Mouse (Mus musculus) central nervous system, embryonic 18 days (tissue): ENCODE measurements around the gene Gpsm3. TPM values are rescaled to one million over a fixed set of nuclear protein-coding genes. Genes with fewer than 3 reads are reported as not detected.

Experiments used
- polyA plus RNA-seq: library from polyadenylated mRNA; depleted of rRNA; stranded (reverse); fragments of >200 nt; gene quantifications from 2 replicates; pipeline ENCODE4 v1.2.3, GENCODE M21; 2012; rRNA removed

Gene Gpsm3
- 1.9 and 2.2 TPM in 2 replicates for polyA plus RNA-seq

GRCm38 (mm10) chr17:34589681-34590101 lies at the start of gene Gpsm3:
Gene Gpsm3, plus strand, starts transcription at chr17:34589806.

GRCm38 (mm10) chr17:34564003-34564421 lies 25.6 kb upstream of the Gpsm3 start, which contains the start of gene Notch4:
Gene Notch4, plus strand, starts transcription at chr17:34564268.

DNA sequence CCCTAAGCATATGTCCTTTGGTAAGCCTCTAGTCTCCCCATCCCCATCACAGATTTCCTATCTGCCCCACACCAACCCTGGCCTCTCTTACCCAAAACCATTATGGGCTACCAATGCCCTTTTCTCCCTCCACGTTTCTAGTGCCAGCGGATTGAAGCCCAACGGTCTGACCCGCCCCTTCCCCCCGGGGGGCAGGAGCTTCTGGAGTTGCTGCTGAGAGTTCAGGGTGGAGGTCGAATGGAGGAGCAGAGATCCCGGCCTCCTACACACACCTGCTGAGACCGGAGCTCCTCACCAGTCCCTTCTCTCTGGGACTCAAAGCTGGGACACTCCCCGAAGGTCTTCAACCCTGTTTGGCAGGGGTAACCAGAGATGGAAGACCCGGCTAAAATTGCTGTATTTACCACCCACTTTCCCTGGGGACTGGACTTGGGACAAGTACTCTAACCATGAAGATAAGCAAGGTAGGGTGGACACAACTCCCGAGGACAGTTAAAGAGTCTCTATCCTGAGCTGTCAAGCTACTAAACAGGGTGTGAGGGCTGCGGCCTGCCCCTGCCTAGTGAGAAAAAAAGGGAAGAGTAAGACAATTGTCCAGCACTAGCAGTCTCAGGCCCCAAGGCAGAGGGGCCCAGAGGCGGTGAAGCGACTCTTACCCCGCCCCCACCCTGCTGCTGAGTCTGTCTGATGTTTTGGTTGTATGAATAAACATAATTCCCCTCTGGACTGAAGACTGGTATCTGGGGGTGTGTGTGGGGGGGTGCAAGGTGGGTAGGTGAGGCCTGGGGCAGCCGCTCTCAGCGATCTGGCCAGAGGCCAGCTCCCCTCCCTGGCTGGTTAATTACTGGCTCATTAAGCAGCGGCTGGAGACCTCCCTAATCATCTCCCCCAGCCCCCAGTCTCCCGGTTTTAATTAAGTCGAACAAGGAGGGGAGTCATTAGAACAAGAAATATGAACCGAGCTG lies 1.7 kb downstream of the Gpsm3 start, which contains the start of gene Pbx2:
Gene Pbx2, plus strand, starts transcription at position 238 of the 965 bp plus-strand sequence.

DNA sequence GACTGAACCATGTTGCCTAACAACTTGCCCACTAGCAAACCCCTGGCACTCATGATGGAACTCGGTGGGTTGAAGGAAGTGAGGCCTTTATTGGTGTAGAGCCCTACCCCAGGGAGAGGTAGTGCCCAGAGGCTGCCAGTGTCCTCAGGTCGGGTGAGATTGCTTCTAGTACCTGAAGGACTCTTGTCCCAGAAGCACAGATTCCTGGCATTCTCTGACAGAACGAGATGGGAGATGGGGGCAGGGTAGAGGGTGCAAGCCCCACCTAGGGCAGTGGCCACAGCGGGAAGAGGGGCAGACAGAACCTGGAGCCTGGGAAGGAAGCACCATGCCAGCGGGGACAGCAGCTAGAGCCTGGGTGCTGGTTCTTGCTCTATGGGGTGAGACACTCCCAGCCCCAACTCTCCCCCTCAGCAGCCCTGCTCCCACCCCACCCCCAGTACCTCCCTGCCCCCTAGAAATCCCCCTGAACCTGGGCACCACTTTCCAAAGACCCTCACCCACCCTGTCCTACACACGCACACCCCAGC lies 8.0 kb downstream of the Gpsm3 start, which contains the start of gene Ager:
Gene Ager, plus strand, starts transcription at position 297 of the 530 bp plus-strand sequence.

DNA sequence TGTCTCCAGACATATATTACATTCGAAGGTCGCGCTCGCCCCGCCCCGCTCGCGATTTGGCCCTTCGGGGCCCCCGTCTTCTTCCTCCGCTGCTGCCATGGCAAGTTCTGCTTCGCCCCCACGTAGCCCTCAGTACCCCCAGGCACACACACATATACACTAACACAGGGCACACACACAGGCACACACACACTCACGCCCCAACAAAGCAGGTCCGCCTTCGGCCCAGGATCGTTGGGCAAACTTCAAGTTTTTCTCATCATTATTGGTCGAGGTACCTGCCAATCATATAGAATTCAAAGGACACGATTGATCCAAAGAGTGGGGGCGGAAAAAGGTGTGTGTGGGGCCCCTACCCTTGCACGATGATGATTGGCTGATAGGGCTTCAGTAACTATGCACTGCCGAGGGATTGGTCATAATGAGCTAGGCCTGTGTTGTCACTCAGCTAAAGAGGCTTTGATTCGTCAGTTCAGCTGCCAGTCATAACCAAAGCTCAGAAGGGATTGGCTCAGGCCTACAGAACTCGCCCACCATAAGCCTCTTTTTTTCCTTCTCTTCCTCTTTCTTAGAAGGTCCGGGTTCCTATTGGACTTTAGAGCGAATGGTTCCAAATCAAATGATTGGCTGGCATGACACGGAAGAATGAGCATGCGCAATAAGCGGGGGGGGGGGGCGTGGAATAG lies 13.9 kb downstream of the Gpsm3 start, which contains the start of gene Rnf5:
Gene Rnf5, minus strand, starts transcription at position 316 of the 686 bp plus-strand sequence.

GRCm38 (mm10) chr17:34604061-34604508 lies 14.5 kb downstream of the Gpsm3 start, which contains the start of gene Agpat1:
Gene Agpat1, plus strand, starts transcription at chr17:34604262.

GRCm38 (mm10) chr17:34615871-34616270 lies 26.3 kb downstream of the Gpsm3 start, which contains the start of gene Egfl8:
Gene Egfl8, minus strand, starts transcription at chr17:34615971.

GRCm38 (mm10) chr17:34627943-34628643 lies 38.5 kb downstream of the Gpsm3 start, which contains the start of gene Ppt2:
Gene Ppt2, minus strand, starts transcription at chr17:34628510.

DNA sequence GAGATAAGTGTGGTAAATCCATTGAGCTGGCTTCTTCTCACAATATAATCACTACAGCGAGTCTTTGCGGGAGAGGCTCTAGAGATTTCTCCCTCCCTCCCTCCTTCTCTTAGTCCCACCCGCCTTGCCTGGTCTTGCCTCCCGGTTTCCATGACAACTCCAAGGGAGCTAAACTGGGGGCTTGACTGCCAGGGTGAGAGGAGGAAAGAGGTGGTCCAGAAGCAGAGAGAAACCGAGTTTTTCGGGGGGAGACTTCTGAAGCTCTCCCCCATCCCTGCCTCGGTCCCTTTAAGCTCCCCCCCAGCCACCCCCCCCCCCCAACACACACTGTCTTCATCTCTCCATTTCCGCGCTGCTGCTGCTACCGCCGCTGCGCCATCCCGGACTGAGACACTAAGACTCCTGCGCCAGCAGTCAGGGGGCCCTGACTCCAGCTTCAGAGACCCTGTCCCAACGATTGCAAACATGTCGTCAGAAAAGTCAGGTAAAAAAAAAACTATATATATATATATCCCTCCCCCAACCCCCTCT lies 39.7 kb downstream of the Gpsm3 start, which contains the start of gene Prrt1:
Gene Prrt1, plus strand, starts transcription at position 313 of the 531 bp plus-strand sequence.

Other genes starting within 250 kb of the Gpsm3 start
- gene Btnl2, start 235.0 kb upstream of the Gpsm3 start, polyA plus RNA-seq = not detected in 2 replicates
- gene Btnl1, start 212.7 kb upstream of the Gpsm3 start, polyA plus RNA-seq = not detected in 2 replicates
- gene BC051142, start 191.0 kb upstream of the Gpsm3 start, polyA plus RNA-seq = 7.7 and 11.5 TPM in 2 replicates
- not detected in 2 replicates for gene Btnl4, start 112.5 kb upstream of the Gpsm3 start, polyA plus RNA-seq
- gene Btnl6, start 72.5 kb upstream of the Gpsm3 start, polyA plus RNA-seq = not detected in 2 replicates
- 6.4 and 8.1 TPM in 2 replicates for gene Notch4, start 25.5 kb upstream of the Gpsm3 start, polyA plus RNA-seq
- 66.5 and 66.7 TPM in 2 replicates for gene Pbx2, start 1.5 kb downstream of the Gpsm3 start, polyA plus RNA-seq
- 3.8 and 4.2 TPM in 2 replicates for gene Ager, start 8.1 kb downstream of the Gpsm3 start, polyA plus RNA-seq
- gene Rnf5, start 13.9 kb downstream of the Gpsm3 start, polyA plus RNA-seq = 199 and 200 TPM in 2 replicates
- 209 and 219 TPM in 2 replicates for gene Agpat1, start 14.5 kb downstream of the Gpsm3 start, polyA plus RNA-seq
- 5.5 and 12.4 TPM in 2 replicates for gene Egfl8, start 26.2 kb downstream of the Gpsm3 start, polyA plus RNA-seq
- 22.4 and 24.5 TPM in 2 replicates for gene Ppt2, start 38.7 kb downstream of the Gpsm3 start, polyA plus RNA-seq
- gene Prrt1, start 39.7 kb downstream of the Gpsm3 start, polyA plus RNA-seq = 66.0 and 82.7 TPM in 2 replicates
- 5.0 and 5.4 TPM in 2 replicates for gene Fkbpl, start 55.0 kb downstream of the Gpsm3 start, polyA plus RNA-seq
- gene Atf6b, start 57.3 kb downstream of the Gpsm3 start, polyA plus RNA-seq = 95.0 and 101 TPM in 2 replicates
- gene Tnxb, start 80.7 kb downstream of the Gpsm3 start, polyA plus RNA-seq = 1.2 and 1.4 TPM in 2 replicates
- gene C4b, start 154.1 kb downstream of the Gpsm3 start, polyA plus RNA-seq = 0.63 and 1.0 TPM in 2 replicates
- gene Cyp21a1, start 214.8 kb downstream of the Gpsm3 start, polyA plus RNA-seq = 0.08 TPM in 1 of 2 replicates, not detected in the other
- 75.7 and 76.3 TPM in 2 replicates for gene Stk19, start 247.1 kb downstream of the Gpsm3 start, polyA plus RNA-seq
- 61.1 and 67.6 TPM in 2 replicates for gene Dxo, start 247.2 kb downstream of the Gpsm3 start, polyA plus RNA-seq